Mouse (Mus musculus): Measurements from ENCODE around the gene Plod2. TPM values are rescaled to one million over a fixed set of nuclear protein-coding genes. Genes with fewer than 3 reads are reported as not detected.

The Plod2 gene
- total and polyA plus RNA-seq, 2 experiments from 2014 or later, result 6.3 to 13.4 TPM

DNA sequence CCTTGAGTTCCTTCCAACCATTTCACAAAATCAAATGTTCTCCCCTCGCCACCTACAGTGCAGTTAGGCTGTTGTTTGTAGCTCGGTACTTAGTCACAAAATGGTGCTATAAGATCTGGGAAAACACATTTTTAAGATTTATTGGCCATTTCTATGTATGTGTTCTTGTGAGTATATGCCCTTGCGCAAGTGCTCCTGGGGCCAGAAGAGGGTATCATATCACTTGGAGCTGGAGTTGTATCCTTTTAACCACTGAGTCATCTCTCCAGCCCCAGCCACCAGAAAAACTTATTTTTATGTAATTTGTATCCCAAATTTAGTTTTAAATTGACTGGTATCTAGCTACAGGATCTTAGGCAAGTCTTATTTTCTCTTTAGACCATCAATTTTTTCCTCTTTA is 26.8 kb downstream of the Plod2 start:
- no peaks in the 10 kb centered on the region for H3K4me1 ChIP-seq (ENCODE audit: insufficient read depth, low read length)
- no peaks in the 10 kb centered on the region for H3K9me3 ChIP-seq (ENCODE audit: low read length)
- no peak overlapping the region for H3K9ac ChIP-seq (replicated peaks; ENCODE audit: low read length, poor library complexity, severe bottlenecking)
- H3K36me3 ChIP-seq (ENCODE audit: insufficient read depth, low read length), result no peaks in the 10 kb centered on the region
- no peaks in the 10 kb centered on the region for H3K27me3 ChIP-seq (ENCODE audit: insufficient read depth, low read length)
- no peak for ATAC-seq (ENCODE audit: low FRiP score)
- H3K27ac ChIP-seq (ENCODE audit: low read depth, low read length), result no peak overlapping the region
- H3K4me2 ChIP-seq (ENCODE audit: low read depth, low read length, poor library complexity, severe bottlenecking), result no peak overlapping the region
- DNase-seq (ENCODE audit: low spot score), result no peak
- no peak overlapping the region for H3K4me3 ChIP-seq (ENCODE audit: low read depth, low read length)
- 94% methylated on average over 3 of the region's 3 CpGs for WGBS
- TF ChIP-seq CTCF (IDR thresholded peaks at IDR 0.05), result no peak

DNA sequence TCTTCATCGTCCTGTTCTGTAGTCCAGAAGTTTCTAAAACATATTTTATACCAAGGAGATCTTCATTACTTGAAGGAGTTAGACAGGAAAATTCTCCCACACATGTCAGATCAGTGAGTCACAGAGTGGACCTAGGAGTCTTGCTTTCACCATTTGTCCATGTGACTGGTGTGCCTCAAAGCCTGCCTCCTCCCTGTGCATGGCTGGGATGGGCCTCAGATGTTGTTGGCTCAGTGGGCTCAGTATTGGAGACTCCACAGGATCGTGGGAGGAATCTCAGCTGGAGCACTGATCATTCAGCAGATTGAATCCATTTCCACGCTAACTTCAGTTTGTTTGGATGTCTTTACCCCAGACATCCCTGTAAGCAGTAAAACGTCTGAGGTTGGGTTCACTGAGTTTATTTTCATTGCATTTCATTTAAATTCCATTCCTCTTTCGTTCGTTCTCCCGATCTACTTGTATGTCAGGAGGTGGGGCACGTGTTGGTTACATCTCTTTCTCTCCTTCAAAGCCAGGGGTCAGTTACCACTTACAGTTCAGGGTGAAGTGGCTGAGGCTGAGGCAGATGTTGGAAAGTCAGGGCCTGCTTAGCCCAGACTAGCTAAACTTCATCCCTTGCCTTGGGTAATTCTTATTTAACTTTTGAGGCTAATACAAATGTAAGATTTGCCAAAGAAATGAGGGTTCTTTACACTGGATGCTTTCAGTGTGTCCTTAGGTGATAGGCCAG is 30.5 kb downstream of the Plod2 start:
- H3K36me3 ChIP-seq (ENCODE audit: insufficient read depth, low read length), result no peaks in the 10 kb centered on the region
- no peak overlapping the region for H3K9ac ChIP-seq (replicated peaks; ENCODE audit: low read length, poor library complexity, severe bottlenecking)
- ATAC-seq (ENCODE audit: low FRiP score) (no peak), DNase-seq (ENCODE audit: low spot score) (no peak)
- no peaks in the 10 kb centered on the region for H3K9me3 ChIP-seq (ENCODE audit: low read length)
- H3K4me3 ChIP-seq (ENCODE audit: low read depth, low read length), result no peak overlapping the region
- no peak overlapping the region for H3K27ac ChIP-seq (ENCODE audit: low read depth, low read length)
- H3K27me3 ChIP-seq (ENCODE audit: insufficient read depth, low read length), result no peaks in the 10 kb centered on the region
- H3K4me1 ChIP-seq (ENCODE audit: insufficient read depth, low read length), result no peaks in the 10 kb centered on the region
- H3K4me2 ChIP-seq (ENCODE audit: low read depth, low read length, poor library complexity, severe bottlenecking), result no peak overlapping the region
- WGBS, result 83% methylated on average over 8 of the region's 8 CpGs
- no peak for TF ChIP-seq CTCF (IDR thresholded peaks at IDR 0.05)

DNA sequence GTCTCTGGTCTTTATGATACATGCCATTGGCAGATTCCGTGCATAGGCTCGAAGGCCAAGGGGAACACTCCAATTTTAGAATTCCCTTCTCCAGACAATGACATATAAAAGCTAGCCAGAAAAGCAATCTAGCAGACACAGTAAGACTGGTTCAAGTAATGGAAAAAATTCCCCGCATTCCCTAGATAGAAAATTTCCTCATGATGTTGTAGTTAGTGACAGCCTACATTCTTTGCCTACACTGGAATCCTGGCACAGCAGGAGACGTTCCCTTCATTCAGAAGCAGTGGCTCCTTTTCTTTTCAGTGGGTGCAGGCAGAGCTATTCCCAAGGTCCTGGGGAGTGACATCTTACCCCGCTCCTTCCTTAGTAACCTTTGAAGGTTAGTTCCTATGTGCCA is 41.9 kb downstream of the Plod2 start:
- H3K27ac ChIP-seq (ENCODE audit: low read depth, low read length), result no peak overlapping the region
- H3K27me3 ChIP-seq (ENCODE audit: insufficient read depth, low read length), result no peaks in the 10 kb centered on the region
- H3K9ac ChIP-seq (replicated peaks; ENCODE audit: low read length, poor library complexity, severe bottlenecking), result no peak overlapping the region
- ATAC-seq (ENCODE audit: low FRiP score), result no peak
- H3K4me2 ChIP-seq (ENCODE audit: low read depth, low read length, poor library complexity, severe bottlenecking), result no peak overlapping the region
- no peak for TF ChIP-seq CTCF (IDR thresholded peaks at IDR 0.05)
- H3K36me3 ChIP-seq (ENCODE audit: insufficient read depth, low read length), result no peaks in the 10 kb centered on the region
- no peaks in the 10 kb centered on the region for H3K9me3 ChIP-seq (ENCODE audit: low read length)
- H3K4me1 ChIP-seq (ENCODE audit: insufficient read depth, low read length), result no peaks in the 10 kb centered on the region
- WGBS, result 76% methylated on average over 5 of the region's 5 CpGs
- no peak overlapping the region for H3K4me3 ChIP-seq (ENCODE audit: low read depth, low read length)
- DNase-seq (ENCODE audit: low spot score), result no peak

DNA sequence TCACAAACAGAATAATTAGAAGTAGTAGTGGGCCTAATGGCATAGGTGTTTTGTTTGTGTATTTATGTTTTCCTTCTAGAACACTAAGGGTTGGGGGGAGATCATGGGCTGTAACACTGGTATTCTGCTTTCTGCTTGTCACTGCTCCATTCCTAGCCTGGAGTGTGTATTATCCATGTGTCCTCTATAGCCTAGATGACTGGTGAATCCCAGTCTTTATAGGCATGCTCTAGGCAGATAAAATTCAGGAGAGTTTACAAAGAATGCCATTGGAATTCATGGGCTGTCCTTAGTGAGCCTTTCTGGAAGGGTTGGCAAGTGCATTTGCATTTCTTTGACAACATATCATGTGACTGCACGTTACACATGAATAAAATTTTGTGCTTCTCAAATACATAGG is 44.0 kb downstream of the Plod2 start:
- Histone ChIP-seq H3K27ac (ENCODE audit: low read depth, low read length) (no peak overlapping the region), H3K36me3 (ENCODE audit: insufficient read depth, low read length) (no peaks in the 10 kb centered on the region), H3K4me2 (ENCODE audit: low read depth, low read length, poor library complexity, severe bottlenecking) (no peak overlapping the region), H3K27me3 (ENCODE audit: insufficient read depth, low read length) (no peaks in the 10 kb centered on the region), H3K4me1 (ENCODE audit: insufficient read depth, low read length) (no peaks in the 10 kb centered on the region), H3K4me3 (ENCODE audit: low read depth, low read length) (no peak overlapping the region), H3K9ac (replicated peaks; ENCODE audit: low read length, poor library complexity, severe bottlenecking) (no peak overlapping the region), H3K9me3 (ENCODE audit: low read length) (no peaks in the 10 kb centered on the region)
- TF ChIP-seq CTCF (IDR thresholded peaks at IDR 0.05), result no peak
- peak; percentile 20; the same call in 1 of the 2 replicates for ATAC-seq (ENCODE audit: low FRiP score)
- no peak for DNase-seq (ENCODE audit: low spot score)
- 38% methylated on average over 1 of the region's 1 CpGs for WGBS

DNA sequence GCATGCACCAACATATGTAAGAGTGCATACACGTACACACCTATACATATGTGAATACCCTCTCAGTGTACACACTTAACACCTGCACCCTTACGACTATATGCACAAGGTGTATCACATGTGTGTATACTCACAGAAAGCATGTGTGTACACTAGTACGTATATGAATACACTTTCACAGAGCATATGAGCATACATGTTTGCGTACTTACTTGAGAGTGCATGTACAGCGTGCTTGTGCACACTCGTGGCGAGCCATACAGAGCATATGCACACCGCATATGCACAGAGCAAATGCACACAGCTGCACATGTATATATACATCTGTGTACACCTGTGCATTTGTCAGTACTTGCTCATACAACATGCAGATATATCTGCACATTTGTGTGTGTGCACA is 45.4 kb downstream of the Plod2 start:
- Histone ChIP-seq H3K36me3 (ENCODE audit: insufficient read depth, low read length) (no peaks in the 10 kb centered on the region), H3K27me3 (ENCODE audit: insufficient read depth, low read length) (no peaks in the 10 kb centered on the region), H3K9ac (replicated peaks; ENCODE audit: low read length, poor library complexity, severe bottlenecking) (no peak overlapping the region), H3K4me1 (ENCODE audit: insufficient read depth, low read length) (no peaks in the 10 kb centered on the region), H3K4me3 (ENCODE audit: low read depth, low read length) (no peak overlapping the region), H3K27ac (ENCODE audit: low read depth, low read length) (no peak overlapping the region), H3K4me2 (ENCODE audit: low read depth, low read length, poor library complexity, severe bottlenecking) (no peak overlapping the region), H3K9me3 (ENCODE audit: low read length) (no peaks in the 10 kb centered on the region)
- ATAC-seq (ENCODE audit: low FRiP score) (0 out of 2 replicates have a peak, but pooled peaks have one; percentile 34), DNase-seq (ENCODE audit: low spot score) (no peak)
- no peak for TF ChIP-seq CTCF (IDR thresholded peaks at IDR 0.05)
- WGBS, result 98% methylated on average over 8 of the region's 8 CpGs

DNA sequence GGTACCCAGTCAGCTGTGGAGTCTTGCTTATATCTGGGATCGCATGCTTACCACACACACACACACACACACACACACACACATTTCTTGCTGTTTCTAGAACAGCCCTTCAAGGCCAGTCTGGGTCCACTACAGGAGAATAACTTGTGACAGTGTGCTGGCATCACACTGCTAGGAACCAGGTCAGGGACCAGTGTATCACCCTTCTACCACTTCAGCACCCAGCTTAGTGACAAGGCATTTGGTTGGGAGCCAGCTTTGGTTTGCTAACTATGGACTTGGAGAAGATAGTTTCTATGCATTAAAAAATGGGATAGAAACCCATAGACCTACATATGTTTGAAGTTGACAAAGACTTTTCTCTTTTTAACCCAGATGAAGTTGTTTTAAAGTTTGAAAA is 46.2 kb downstream of the Plod2 start:
- DNase-seq (ENCODE audit: low spot score) (no peak), ATAC-seq (ENCODE audit: low FRiP score) (no peak)
- H3K9ac ChIP-seq (replicated peaks; ENCODE audit: low read length, poor library complexity, severe bottlenecking), result no peak overlapping the region
- no peak overlapping the region for H3K4me3 ChIP-seq (ENCODE audit: low read depth, low read length)
- H3K36me3 ChIP-seq (ENCODE audit: insufficient read depth, low read length), result no peaks in the 10 kb centered on the region
- 92% methylated on average over 1 of the region's 1 CpGs for WGBS
- H3K27me3 ChIP-seq (ENCODE audit: insufficient read depth, low read length), result no peaks in the 10 kb centered on the region
- TF ChIP-seq CTCF (IDR thresholded peaks at IDR 0.05), result no peak
- no peaks in the 10 kb centered on the region for H3K4me1 ChIP-seq (ENCODE audit: insufficient read depth, low read length)
- no peaks in the 10 kb centered on the region for H3K9me3 ChIP-seq (ENCODE audit: low read length)
- H3K27ac ChIP-seq (ENCODE audit: low read depth, low read length), result no peak overlapping the region
- H3K4me2 ChIP-seq (ENCODE audit: low read depth, low read length, poor library complexity, severe bottlenecking), result no peak overlapping the region

All from midbrain, postnatal 0 days (tissue).